Comparison of ENCODE assay signal across 10 mouse cellular contexts in genomic region chr16:55967221-55967620, GRCm38 (mm10). TPM values are rescaled to one million over a fixed set of nuclear protein-coding genes. Genes with fewer than 3 reads are reported as not detected.
DNase-seq lines count a peak whose midpoint lies in the region; ATAC-seq and TF ChIP-seq lines count a peak whose summit lies in the region.
"Had no signal": no experiment of that assay in that cellular context is flagged by ENCODE, and none has a peak within 500 bp of the region (broad histone marks: within the 10 kb centered on the region; RNA-seq: fewer than 3 reads in every experiment).

No protein-coding gene starts in this region.

- H3K9me3 ChIP-seq in heart, embryonic 14.5 days (ENCODE audit: control insufficient read depth, low read length): no peaks in the 10 kb centered on the region
- no peaks in the 10 kb centered on the region for H3K9me3 ChIP-seq in MEL (replicated peaks; ENCODE audit: insufficient read depth, low read length)
- H3K9me3 ChIP-seq in hindbrain, embryonic 11.5 days (ENCODE audit: control insufficient read depth, low read length): no peaks in the 10 kb centered on the region
- H3K9me3 ChIP-seq in midbrain, embryonic 11.5 days (ENCODE audit: control insufficient read depth, low read length): no peaks in the 10 kb centered on the region

- H3K9ac ChIP-seq in heart, embryonic 14.5 days (ENCODE audit: low read length): peak overlapping the region; percentile 97
- H3K9ac ChIP-seq in MEL (ENCODE audit: control insufficient read depth, low read depth, low read length, poor library complexity, severe bottlenecking): peak overlapping the region; percentile 98
- peak overlapping the region; percentile 85 for H3K9ac ChIP-seq in hindbrain, embryonic 11.5 days (ENCODE audit: low read depth, low read length)
- peak overlapping the region; percentile 97 for H3K9ac ChIP-seq in midbrain, embryonic 11.5 days (ENCODE audit: low read length)

- peaks cover 0 to 8% of the 10 kb centered on the region in 2 experiments; a peak in 3 of 4 replicates for H3K4me1 ChIP-seq in heart, embryonic 14.5 days (ENCODE audit: control insufficient read depth in 2 of 2, insufficient read depth in 2 of 2, low read length in 2 of 2)
- peaks cover 0 to 22% of the 10 kb centered on the region in 2 experiments for H3K4me1 ChIP-seq in MEL (ENCODE audit: control insufficient read depth in 1 of 2, insufficient read depth in 2 of 2, low read length in 2 of 2)
- peaks cover 4% of the 10 kb centered on the region; the same call in 1 of the 2 replicates for H3K4me1 ChIP-seq in hindbrain, embryonic 11.5 days (replicated peaks; ENCODE audit: control insufficient read depth, insufficient read depth, low read length)
- H3K4me1 ChIP-seq in midbrain, embryonic 11.5 days (ENCODE audit: control insufficient read depth, insufficient read depth, low read length): peaks cover 6% of the 10 kb centered on the region

- TF ChIP-seq EP300 in MEL (IDR thresholded peaks at IDR 0.05; ENCODE audit: low read depth in 1 of 2, low read length in 2 of 2): no peak

- intact Hi-C loops in heart, postnatal 14 days (cut with DNase I): loop anchor here (5.0 kb wide), 1 partner anchor 165 kb away; no protein-coding TSS in a partner anchor

- H3K4me3 ChIP-seq in heart, embryonic 14.5 days (ENCODE audit: control insufficient read depth in 1 of 2, insufficient read depth in 1 of 2, low read depth in 1 of 2, low read length in 2 of 2): peak overlapping the region; percentile 89 to 91; a peak in 3 of 4 replicates
- H3K4me3 ChIP-seq in MEL (ENCODE audit: control insufficient read depth in 1 of 2, insufficient read depth in 1 of 2, low read depth in 2 of 2, low read length in 2 of 2): peak overlapping the region; percentile 99
- H3K4me3 ChIP-seq in hindbrain, embryonic 11.5 days (ENCODE audit: low read depth, low read length): peak overlapping the region; percentile 89
- H3K4me3 ChIP-seq in midbrain, embryonic 11.5 days (ENCODE audit: low read depth, low read length): peak overlapping the region; percentile 91

- WGBS in heart, embryonic 14.5 days: 14% methylated on average over 1 of the region's 1 CpGs
- WGBS in hindbrain, embryonic 11.5 days: 54% methylated on average over 1 of the region's 1 CpGs
- WGBS in midbrain, embryonic 11.5 days: 51% methylated on average over 1 of the region's 1 CpGs

- H3K36me3 ChIP-seq in heart, embryonic 14.5 days (ENCODE audit: control insufficient read depth, insufficient read depth, low read length): peaks cover 47% of the 10 kb centered on the region
- H3K36me3 ChIP-seq in MEL (ENCODE audit: control insufficient read depth in 1 of 2, insufficient read depth in 2 of 2, low read length in 2 of 2): peaks cover 23 to 47% of the 10 kb centered on the region in 2 experiments
- H3K36me3 ChIP-seq in hindbrain, embryonic 11.5 days (ENCODE audit: control insufficient read depth, insufficient read depth, low read length): peaks cover 8% of the 10 kb centered on the region
- H3K36me3 ChIP-seq in midbrain, embryonic 11.5 days (ENCODE audit: control insufficient read depth, insufficient read depth, low read length): peaks cover 16% of the 10 kb centered on the region

- ATAC-seq in heart, embryonic 14.5 days (ENCODE audit: insufficient number of reproducible peaks, insufficient read depth, low FRiP score, low read depth): no peak
- ATAC-seq in hindbrain, embryonic 11.5 days (ENCODE audit: low FRiP score): no peak
- ATAC-seq in midbrain, embryonic 11.5 days (ENCODE audit: low FRiP score): no peak

- H3K79me2 ChIP-seq in MEL (ENCODE audit: control insufficient read depth, insufficient read depth, low read length, poor library complexity): peaks cover 27% of the 10 kb centered on the region

- no peak for TF ChIP-seq POLR2A in MEL (IDR thresholded peaks at IDR 0.05; ENCODE audit: control insufficient read depth in 1 of 2, insufficient read depth in 1 of 2, low read depth in 1 of 2, low read length in 2 of 2, poor library complexity in 1 of 2)

- TF ChIP-seq CTCF in MEL (IDR thresholded peaks at IDR 0.05 in 2 of 3, conservative IDR thresholded peaks at IDR 0.05 in 1 of 3; ENCODE audit: control insufficient read depth in 1 of 3, insufficient read depth in 1 of 3, low read depth in 2 of 3, low read length in 3 of 3, poor library complexity in 1 of 3, severe bottlenecking in 1 of 3): no peak

- no peak for DNase-seq in heart, postnatal 14 days
- peak; percentile 41 for DNase-seq in MEL (ENCODE audit: low read depth, low spot score)
- no peak for DNase-seq in hindbrain, embryonic 11.5 days (ENCODE audit: low spot score)
- peak; percentile 83 for DNase-seq in midbrain, embryonic 11.5 days (ENCODE audit: low spot score, missing footprints)
- no peak for DNase-seq in layer of hippocampus, adult 9-11 months
- no peak for DNase-seq in right cerebral cortex, postnatal 10 days (ENCODE audit: low spot score in 2 of 2)
- DNase-seq in urinary bladder, postnatal 25 days (ENCODE audit: low spot score): no peak
- DNase-seq: gastrocnemius, postnatal 14 days had no signal

- no peak overlapping the region for H3K27ac ChIP-seq in heart, embryonic 14.5 days (replicated peaks in 1 of 2; ENCODE audit: control insufficient read depth in 1 of 2, insufficient read depth in 1 of 2, low read depth in 2 of 2, low read length in 2 of 2)
- H3K27ac ChIP-seq in MEL (ENCODE audit: control insufficient read depth, low read depth, low read length): peak overlapping the region; percentile 89
- no peak overlapping the region for H3K27ac ChIP-seq in hindbrain, embryonic 11.5 days (ENCODE audit: low read depth, low read length)
- no peak overlapping the region for H3K27ac ChIP-seq in midbrain, embryonic 11.5 days (ENCODE audit: low read depth, low read length)

- TF ChIP-seq RAD21 in MEL (IDR thresholded peaks at IDR 0.05; ENCODE audit: low read depth, low read length): no peak

- peak overlapping the region; percentile 86 for H3K4me2 ChIP-seq in heart, embryonic 14.5 days (ENCODE audit: low read length)
- H3K4me2 ChIP-seq in hindbrain, embryonic 11.5 days (replicated peaks; ENCODE audit: low read depth, low read length): peak overlapping the region; percentile 65
- peak overlapping the region; percentile 95 for H3K4me2 ChIP-seq in midbrain, embryonic 11.5 days

- H3K27me3 ChIP-seq in heart, embryonic 14.5 days (ENCODE audit: control insufficient read depth, insufficient read depth, low read length): no peaks in the 10 kb centered on the region
- no peaks in the 10 kb centered on the region for H3K27me3 ChIP-seq in MEL (ENCODE audit: control insufficient read depth in 1 of 2, insufficient read depth in 2 of 2, low read length in 2 of 2)
- H3K27me3 ChIP-seq in hindbrain, embryonic 11.5 days (ENCODE audit: control insufficient read depth, insufficient read depth, low read length): no peaks in the 10 kb centered on the region
- no peaks in the 10 kb centered on the region for H3K27me3 ChIP-seq in midbrain, embryonic 11.5 days (ENCODE audit: control insufficient read depth, insufficient read depth, low read length)
- H3K27me3 ChIP-seq: Patski had no signal

TF ChIP-seq in MEL, 35 proteins besides CTCF, POLR2A, EP300 and RAD21:
- no peak for TF ChIP-seq SMC3 (IDR thresholded peaks at IDR 0.05; ENCODE audit: low read depth, low read length)
- TF ChIP-seq E2F4 (IDR thresholded peaks at IDR 0.05; ENCODE audit: borderline replicate concordance, low read depth, low read length): no peak
- no peak for TF ChIP-seq ZNF384 (IDR thresholded peaks at IDR 0.05; ENCODE audit: low read depth, low read length)
- TF ChIP-seq POLR2AphosphoS2 (IDR thresholded peaks at IDR 0.05; ENCODE audit: low read length): no peak
- TF ChIP-seq SIN3A (IDR thresholded peaks at IDR 0.05; ENCODE audit: low read length): no peak
- no peak for TF ChIP-seq ZC3H11A (IDR thresholded peaks at IDR 0.05; ENCODE audit: low read depth, low read length)
- TF ChIP-seq TBP (IDR thresholded peaks at IDR 0.05; ENCODE audit: low read depth, low read length): no peak
- TF ChIP-seq USF2 (IDR thresholded peaks at IDR 0.05; ENCODE audit: borderline replicate concordance in 1 of 2, insufficient read depth in 1 of 2, low read depth in 1 of 2, low read length in 2 of 2): no peak
- no peak for TF ChIP-seq KAT2A (conservative IDR thresholded peaks at IDR 0.05; ENCODE audit: low read depth, low read length)
- no peak for TF ChIP-seq GABPA (IDR thresholded peaks at IDR 0.05; ENCODE audit: low read depth, low read length)
- no peak for TF ChIP-seq TAL1 (IDR thresholded peaks at IDR 0.05; ENCODE audit: low read length)
- no peak for TF ChIP-seq ELF1 (IDR thresholded peaks at IDR 0.05; ENCODE audit: low read depth, low read length)

RNA-seq across cellular contexts. Expression of gene Rpl24, which starts 1.1 kb away (rescaled TPM):
- polyA plus RNA-seq in heart, embryonic 14.5 days (2014; fragmentation: Nextera tagmentation; extraction: Ambion mirVana): 593 and 639 TPM in 2 replicates
- 100 to 1,000 TPM; 532 to 562 TPM for total RNA-seq in heart, postnatal 14 days (2021)
- 1,495 and 1,552 TPM in 2 replicates for total RNA-seq in MEL (2012; rRNA removed)
- polyA plus RNA-seq in MEL (2012; ENCODE audit: insufficient read depth in 1 of 2, insufficient read length in 2 of 2, low read depth in 1 of 2, low replicate concordance in 2 of 2, missing spikeins in 1 of 2): 100 to 1,000 TPM in 1 of 2 experiments, not detected in 1; 132 TPM
- 787 and 791 TPM in 2 replicates for polyA plus RNA-seq in hindbrain, embryonic 11.5 days (2014; fragmentation: Nextera tagmentation; extraction: Ambion mirVana)
- polyA plus RNA-seq in midbrain, embryonic 11.5 days (2014; fragmentation: Nextera tagmentation; extraction: Ambion mirVana): 842 and 869 TPM in 2 replicates

RNA-seq across cellular contexts. Expression of gene Zbtb11, which starts 6.5 kb away (rescaled TPM):
- 12.6 and 13.8 TPM in 2 replicates for polyA plus RNA-seq in heart, embryonic 14.5 days (2014; fragmentation: Nextera tagmentation; extraction: Ambion mirVana)
- 10 to 100 TPM; 11.5 to 12.5 TPM for total RNA-seq in heart, postnatal 14 days (2021)
- 17.6 and 19.0 TPM in 2 replicates for total RNA-seq in MEL (2012; rRNA removed)
- 10 to 100 TPM in 1 of 2 experiments, not detected in 1; 12.5 TPM for polyA plus RNA-seq in MEL (2012; ENCODE audit: insufficient read depth in 1 of 2, insufficient read length in 2 of 2, low read depth in 1 of 2, low replicate concordance in 2 of 2, missing spikeins in 1 of 2)
- polyA plus RNA-seq in hindbrain, embryonic 11.5 days (2014; fragmentation: Nextera tagmentation; extraction: Ambion mirVana): 15.0 and 20.9 TPM in 2 replicates
- 15.9 TPM in 2 replicates for polyA plus RNA-seq in midbrain, embryonic 11.5 days (2014; fragmentation: Nextera tagmentation; extraction: Ambion mirVana)

RNA-seq across cellular contexts. Expression of gene Cep97, which starts 32.6 kb away (rescaled TPM):
- 10.0 and 11.8 TPM in 2 replicates for polyA plus RNA-seq in heart, embryonic 14.5 days (2014; fragmentation: Nextera tagmentation; extraction: Ambion mirVana)
- 1 to 10 TPM; 5.8 to 7.7 TPM for total RNA-seq in heart, postnatal 14 days (2021)
- total RNA-seq in MEL (2012; rRNA removed): 11.1 and 12.9 TPM in 2 replicates
- polyA plus RNA-seq in MEL (2012; ENCODE audit: insufficient read depth in 1 of 2, insufficient read length in 2 of 2, low read depth in 1 of 2, low replicate concordance in 2 of 2, missing spikeins in 1 of 2): 10 to 100 TPM in 1 of 2 experiments, not detected in 1; 10.7 TPM
- polyA plus RNA-seq in hindbrain, embryonic 11.5 days (2014; fragmentation: Nextera tagmentation; extraction: Ambion mirVana): 18.7 and 23.0 TPM in 2 replicates
- polyA plus RNA-seq in midbrain, embryonic 11.5 days (2014; fragmentation: Nextera tagmentation; extraction: Ambion mirVana): 18.3 and 19.7 TPM in 2 replicates

Comparison
In these comparisons a context has a peak if more than half of its experiments do, and no peak if none do; other contexts are left out.
1. DNase-seq: peak in MEL (single experiment) and midbrain, embryonic 11.5 days (single experiment); none in heart, postnatal 14 days (0 of 2), hindbrain, embryonic 11.5 days (single experiment), layer of hippocampus, adult 9-11 months (single experiment), right cerebral cortex, postnatal 10 days (0 of 2) and urinary bladder, postnatal 25 days (single experiment).
2. Peak in every context shown above with its lines, with median percentiles within 50 percentile points of each other: H3K4me2 ChIP-seq, H3K4me3 ChIP-seq and H3K9ac ChIP-seq.